Mouse (Mus musculus): ENCODE measurements around the gene Adnp.

DNA sequence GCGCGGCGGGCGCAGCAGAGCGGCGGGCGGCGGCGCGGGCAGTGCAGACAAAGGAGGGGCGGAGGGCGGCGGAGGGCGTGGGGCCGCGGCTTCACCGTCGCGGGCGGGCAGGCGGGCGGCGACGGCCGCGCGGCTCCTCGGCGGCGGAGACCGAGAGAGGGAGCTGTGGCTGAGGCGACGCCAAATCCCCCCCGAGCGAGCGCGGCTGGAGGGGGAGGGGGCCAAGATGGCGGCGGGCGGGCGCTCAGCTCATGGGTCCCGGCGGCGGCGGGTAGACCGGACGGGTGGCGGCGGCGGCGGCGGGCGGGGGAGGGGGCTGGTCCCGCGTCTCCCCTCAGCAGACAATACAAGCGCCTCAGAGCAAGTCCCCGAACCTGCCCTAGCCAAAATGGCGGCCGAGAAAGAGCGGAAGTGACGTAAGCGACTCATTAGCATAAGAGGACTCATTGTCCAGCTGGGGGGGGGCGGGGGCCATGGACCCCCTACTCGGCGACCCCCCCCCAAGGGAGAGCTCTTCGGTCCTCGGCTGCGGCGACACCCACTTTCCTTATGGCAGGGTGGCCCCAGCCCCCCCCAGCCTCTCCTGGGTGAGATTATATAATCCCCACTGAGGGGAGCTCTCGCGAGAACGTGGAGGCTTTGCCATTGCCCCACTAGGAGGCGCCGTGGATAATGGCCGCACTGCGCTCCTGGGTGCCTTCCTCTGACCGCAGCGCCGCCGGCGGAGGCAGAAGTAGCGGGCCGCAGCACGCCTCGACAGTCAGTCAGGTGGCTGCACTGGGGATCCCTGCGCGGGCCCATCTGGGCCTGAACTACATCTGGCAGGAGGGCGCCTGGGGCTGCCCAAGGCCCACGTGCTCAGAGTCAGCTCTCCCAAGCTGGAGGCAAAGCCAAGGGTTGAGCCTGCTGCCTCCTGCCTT is at the start of gene Adnp:
- TF ChIP-seq POLR2A (IDR thresholded peaks at IDR 0.05; ENCODE audit: low read depth, low read length) (peak; percentile 66), CTCF (IDR thresholded peaks at IDR 0.05; ENCODE audit: extremely low read depth, insufficient read length, insufficient replicate concordance, low read depth, low read length) (peak; percentile 74)
